Mouse (Mus musculus) urinary bladder, postnatal 10 days (tissue): Measurements from ENCODE around the gene Cmc1.

Experiments
- DNase-seq: peaks from one replicate; pipeline ENCODE4 v3.0.0; 2022; ENCODE audit warnings: low spot score

Gene Cmc1

GRCm38 (mm10) chr9:118029490-118029889, 120.5 kb downstream of the Cmc1 start:
- no peak for DNase-seq

GRCm38 (mm10) chr9:118024966-118025365, 125.0 kb downstream of the Cmc1 start:
- DNase-seq, result no peak
